Mouse (Mus musculus) right cerebral cortex, postnatal 36 days (tissue): ENCODE results near the gene Schip1.

Experiments
- DNase-seq, 2 experiments: peaks; one replicate each; pipeline ENCODE4 v3.0.0; 2022; ENCODE audit warnings: low spot score in 2 of 2, mixed read lengths in 1 of 2

The Schip1 gene

GRCm38 (mm10) chr3:68383672-68384071 is 319.1 kb downstream of the Schip1 start:
- DNase-seq: no peak

GRCm38 (mm10) chr3:68385544-68385943 is 320.9 kb downstream of the Schip1 start:
- DNase-seq: no peak

GRCm38 (mm10) chr3:68388023-68388422 is 323.4 kb downstream of the Schip1 start:
- no peak for DNase-seq

GRCm38 (mm10) chr3:68393578-68393977 is 329.0 kb downstream of the Schip1 start:
- no peak for DNase-seq

- no peak for DNase-seq
Observed at GRCm38 (mm10) chr3:68398691-68399090, 334.1 kb downstream of the Schip1 start.

- no peak for DNase-seq
Observed at GRCm38 (mm10) chr3:68400121-68400520, 335.5 kb downstream of the Schip1 start.

- DNase-seq: no peak
Observed at GRCm38 (mm10) chr3:68403343-68403742, 338.7 kb downstream of the Schip1 start.

GRCm38 (mm10) chr3:68403783-68404217 is 339.2 kb downstream of the Schip1 start:
- DNase-seq: peak; percentile 4 to 10

GRCm38 (mm10) chr3:68405724-68406123 is 341.1 kb downstream of the Schip1 start:
- no peak for DNase-seq

GRCm38 (mm10) chr3:68412262-68412661 is 347.7 kb downstream of the Schip1 start:
- no peak for DNase-seq

- no peak for DNase-seq
Observed at GRCm38 (mm10) chr3:68419792-68420191, 355.2 kb downstream of the Schip1 start.

- no peak for DNase-seq
Observed at GRCm38 (mm10) chr3:68420927-68421326, 356.3 kb downstream of the Schip1 start.

GRCm38 (mm10) chr3:68421849-68422248 is 357.2 kb downstream of the Schip1 start:
- DNase-seq: no peak

GRCm38 (mm10) chr3:68428081-68428480 is 363.5 kb downstream of the Schip1 start:
- DNase-seq: no peak

GRCm38 (mm10) chr3:68434435-68434834 is 369.8 kb downstream of the Schip1 start:
- no peak for DNase-seq

GRCm38 (mm10) chr3:68434897-68435296 is 370.3 kb downstream of the Schip1 start:
- no peak for DNase-seq

- DNase-seq: no peak
Observed at GRCm38 (mm10) chr3:68448480-68448879, 383.9 kb downstream of the Schip1 start.

- DNase-seq: no peak
Observed at GRCm38 (mm10) chr3:68451634-68452033, 387.0 kb downstream of the Schip1 start.

- DNase-seq: no peak
Observed at GRCm38 (mm10) chr3:68453266-68453665, 388.7 kb downstream of the Schip1 start.

GRCm38 (mm10) chr3:68453719-68454455 is 389.3 kb downstream of the Schip1 start:
- no peak for DNase-seq

- DNase-seq: peak; percentile 57 to 70
Observed at GRCm38 (mm10) chr3:68466643-68467042, 402.0 kb downstream of the Schip1 start.

GRCm38 (mm10) chr3:68467941-68468687 is 403.5 kb downstream of the Schip1 start:
- no peak for DNase-seq

- no peak for DNase-seq
Observed at GRCm38 (mm10) chr3:68469643-68470042, 405.0 kb downstream of the Schip1 start.
